Mouse (Mus musculus) lung, embryonic 16.5 days (tissue): Measurements from ENCODE around the gene Zfc3h1. TPM values are rescaled to one million over a fixed set of nuclear protein-coding genes. Genes with fewer than 3 reads are reported as not detected.

Source experiments
- ATAC-seq: fragments of 200-750 bp; cut with Nextera tagmentation; 2 replicates; pipeline ENCODE4 v1.8.0; 2017; ENCODE audit warnings: low read depth, mild to moderate bottlenecking, moderate library complexity
- H3K27ac ChIP-seq: fragments of 300-500 bp; sonication (generic); 2 replicates; pipeline ENCODE4 v1.5.1; 2014; ENCODE audit warnings: mild to moderate bottlenecking, control low read depth, low read length
- H3K27me3 ChIP-seq: fragments of 300-500 bp; sonication (generic); 2 replicates; pipeline ENCODE4 v1.6.1; 2014; ENCODE audit warnings: low read depth, low read length, mixed read lengths; ENCODE audit not compliant: control insufficient read depth, insufficient read depth
- H3K36me3 ChIP-seq: fragments of 300-500 bp; sonication (generic); 2 replicates; pipeline ENCODE4 v1.6.1; 2014; ENCODE audit warnings: low read length; ENCODE audit not compliant: control insufficient read depth, insufficient read depth
- H3K4me1 ChIP-seq: fragments of 300-500 bp; sonication (generic); replicated peaks from 2 replicates; pipeline ENCODE4 v1.6.1; 2014; ENCODE audit warnings: low read length, mixed read lengths; ENCODE audit not compliant: control insufficient read depth, insufficient read depth
- H3K4me2 ChIP-seq: fragments of 300-500 bp; sonication (generic); 2 replicates; pipeline ENCODE4 v1.6.1; 2014; ENCODE audit warnings: low read depth, low read length, control low read depth
- H3K4me3 ChIP-seq: fragments of 300-500 bp; sonication (generic); 2 replicates; pipeline ENCODE4 v1.5.1; 2014; ENCODE audit warnings: mild to moderate bottlenecking, low read length, control low read depth
- H3K9ac ChIP-seq: fragments of 300-500 bp; sonication (generic); 2 replicates; pipeline ENCODE4 v1.6.1; 2014; ENCODE audit warnings: low read length, control low read depth
- H3K9me3 ChIP-seq: fragments of 300-500 bp; sonication (generic); 2 replicates; pipeline ENCODE4 v1.6.1; 2016; ENCODE audit warnings: low read length; ENCODE audit not compliant: control insufficient read depth
- WGBS: fragments of 180-500 bp; shearing (Covaris S2); extraction: QIAGEN DNeasy Blood & Tissue Kit; methylation state at CpG from one replicate; pipeline ENCODE4 v1.1.7; 2014; 5-methylcytosine and 5-hydroxymethylcytosine counted together
- polyA plus RNA-seq: library from polyadenylated mRNA; unstranded; fragments of >200 nt; fragmentation: Nextera tagmentation; extraction: Ambion mirVana; gene quantifications from 2 replicates; pipeline ENCODE4 v1.2.1, GENCODE M21; 2015

The Zfc3h1 gene
- polyA plus RNA-seq, 1 experiment from 2014 or later, result 18.1 TPM

DNA sequence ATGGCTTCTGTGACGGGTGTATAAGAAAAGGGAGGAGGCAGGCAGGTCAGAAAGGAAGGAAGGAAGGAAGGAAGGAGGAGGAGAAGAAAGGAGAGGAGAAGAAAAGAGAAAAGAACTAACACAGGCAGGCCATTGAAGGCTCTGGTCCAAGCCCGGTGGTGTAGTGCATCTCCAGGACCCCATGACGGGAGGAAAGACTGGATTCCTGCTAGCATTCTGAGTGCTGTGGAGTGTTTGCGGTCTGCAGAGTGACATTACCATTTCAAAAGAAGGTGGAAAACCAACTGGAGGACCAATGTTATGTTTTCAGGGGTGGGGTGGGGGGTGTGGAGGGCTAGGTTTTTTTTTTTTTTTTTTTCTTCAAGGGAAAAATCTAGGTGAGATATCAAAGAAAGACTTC lies 37.2 kb downstream of the Zfc3h1 start:
- WGBS, result 68% methylated on average over 4 of the region's 4 CpGs
- no peak overlapping the region for H3K27ac ChIP-seq
- H3K4me2 ChIP-seq, result no peak overlapping the region
- no peak overlapping the region for H3K4me3 ChIP-seq
- peaks cover 23% of the 10 kb centered on the region for H3K36me3 ChIP-seq
- H3K4me1 ChIP-seq, result no peaks in the 10 kb centered on the region
- ATAC-seq, result no peak
- H3K9me3 ChIP-seq, result no peaks in the 10 kb centered on the region
- H3K9ac ChIP-seq, result no peak overlapping the region
- no peaks in the 10 kb centered on the region for H3K27me3 ChIP-seq

DNA sequence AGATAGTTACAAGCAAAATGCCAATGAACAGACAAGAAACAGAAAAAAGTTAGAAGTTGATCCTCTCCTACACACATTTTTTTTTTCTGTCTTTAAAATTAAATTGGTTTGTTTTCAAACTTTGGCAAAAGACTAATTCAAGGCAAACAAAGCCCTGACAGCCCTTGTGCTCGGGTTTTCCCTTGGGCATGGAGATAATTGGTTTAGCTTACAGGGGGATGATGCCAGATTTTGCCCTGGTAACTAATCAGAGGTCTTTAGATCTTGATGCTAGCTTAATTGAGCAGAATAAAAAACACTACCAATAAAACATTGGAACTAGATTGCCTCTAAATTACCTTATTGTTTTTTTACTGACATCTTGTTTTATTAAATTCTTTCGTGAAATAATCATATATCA lies 40.6 kb downstream of the Zfc3h1 start:
- 70% methylated on average over 2 of the region's 2 CpGs for WGBS
- Histone ChIP-seq H3K9ac (no peak overlapping the region), H3K4me1 (no peaks in the 10 kb centered on the region), H3K4me2 (no peak overlapping the region), H3K27ac (no peak overlapping the region), H3K9me3 (no peaks in the 10 kb centered on the region), H3K4me3 (no peak overlapping the region), H3K27me3 (no peaks in the 10 kb centered on the region), H3K36me3 (peaks cover 34% of the 10 kb centered on the region)
- no peak for ATAC-seq

DNA sequence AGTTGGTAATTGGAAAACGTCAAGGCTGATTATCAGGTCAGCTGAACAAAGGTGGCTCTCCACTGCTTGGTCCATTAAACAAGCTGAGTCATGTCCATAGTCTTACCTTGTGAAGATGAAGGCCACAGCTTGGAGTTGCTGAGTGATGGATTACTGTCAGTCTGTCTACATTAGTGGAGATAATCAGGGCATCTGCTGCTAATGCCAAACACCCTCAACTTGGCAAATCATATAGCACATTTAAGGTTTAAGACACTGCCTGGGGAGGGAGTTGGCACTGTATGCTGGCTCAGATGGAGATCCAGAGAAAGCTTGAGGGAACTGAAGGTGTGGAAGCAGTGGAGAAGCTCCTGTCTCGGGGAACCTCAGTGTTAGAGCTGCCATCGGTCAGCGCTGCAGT lies 52.5 kb downstream of the Zfc3h1 start:
- no peak overlapping the region for H3K27ac ChIP-seq
- ATAC-seq, result no peak
- no peak overlapping the region for H3K4me2 ChIP-seq
- WGBS, result 79% methylated on average over 4 of the region's 4 CpGs
- H3K9ac ChIP-seq, result no peak overlapping the region
- H3K4me3 ChIP-seq, result no peak overlapping the region
- H3K9me3 ChIP-seq, result no peaks in the 10 kb centered on the region
- no peaks in the 10 kb centered on the region for H3K4me1 ChIP-seq
- H3K36me3 ChIP-seq, result peaks cover 6% of the 10 kb centered on the region
- H3K27me3 ChIP-seq, result no peaks in the 10 kb centered on the region

GRCm38 (mm10) chr10:115448614-115449013 lies 63.9 kb downstream of the Zfc3h1 start:
- no peak overlapping the region for H3K27ac ChIP-seq
- H3K4me2 ChIP-seq, result no peak overlapping the region
- no peaks in the 10 kb centered on the region for H3K27me3 ChIP-seq
- H3K9me3 ChIP-seq, result no peaks in the 10 kb centered on the region
- H3K4me1 ChIP-seq, result no peaks in the 10 kb centered on the region
- no peaks in the 10 kb centered on the region for H3K36me3 ChIP-seq
- H3K9ac ChIP-seq, result no peak overlapping the region
- no peak for ATAC-seq
- WGBS, result 87% methylated on average over 13 of the region's 13 CpGs
- no peak overlapping the region for H3K4me3 ChIP-seq

DNA sequence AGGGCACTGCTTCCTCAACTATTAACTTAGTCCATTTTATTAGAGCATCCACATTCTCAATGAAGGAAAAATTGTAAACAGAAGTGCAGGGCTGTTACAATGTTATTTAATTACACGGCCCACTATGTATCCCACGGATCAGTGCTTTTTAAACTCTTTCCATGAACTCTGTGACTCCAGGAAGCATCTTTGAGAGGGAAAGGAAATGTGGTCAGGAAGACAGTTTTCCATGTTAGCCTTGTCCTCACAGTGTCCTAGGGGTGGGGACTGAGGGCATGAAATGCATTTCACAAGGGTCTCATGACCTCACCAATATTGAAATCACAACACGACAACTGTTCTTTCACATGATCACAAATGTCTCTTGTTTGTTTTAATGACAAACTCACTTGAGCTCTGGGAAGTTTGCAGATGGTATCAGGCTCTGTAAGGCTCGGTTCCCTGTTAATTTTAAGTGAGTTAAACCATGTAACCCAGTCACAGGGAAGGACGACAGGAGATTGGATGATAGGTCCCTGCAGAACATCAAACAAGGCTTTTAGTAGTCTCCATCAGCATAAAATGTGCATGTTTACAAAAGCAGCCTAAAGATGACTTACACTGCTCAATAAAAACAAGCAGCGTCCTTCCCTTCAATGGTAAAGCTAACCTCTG lies 72.7 kb downstream of the Zfc3h1 start:
- ATAC-seq, result no peak
- Histone ChIP-seq H3K27me3 (no peaks in the 10 kb centered on the region), H3K27ac (no peak overlapping the region), H3K9me3 (no peaks in the 10 kb centered on the region), H3K4me3 (no peak overlapping the region), H3K9ac (no peak overlapping the region), H3K4me2 (no peak overlapping the region), H3K36me3 (no peaks in the 10 kb centered on the region), H3K4me1 (peaks cover 2% of the 10 kb centered on the region; the same call in 1 of the 2 replicates)
- WGBS, result 41% methylated on average over 6 of the region's 6 CpGs

DNA sequence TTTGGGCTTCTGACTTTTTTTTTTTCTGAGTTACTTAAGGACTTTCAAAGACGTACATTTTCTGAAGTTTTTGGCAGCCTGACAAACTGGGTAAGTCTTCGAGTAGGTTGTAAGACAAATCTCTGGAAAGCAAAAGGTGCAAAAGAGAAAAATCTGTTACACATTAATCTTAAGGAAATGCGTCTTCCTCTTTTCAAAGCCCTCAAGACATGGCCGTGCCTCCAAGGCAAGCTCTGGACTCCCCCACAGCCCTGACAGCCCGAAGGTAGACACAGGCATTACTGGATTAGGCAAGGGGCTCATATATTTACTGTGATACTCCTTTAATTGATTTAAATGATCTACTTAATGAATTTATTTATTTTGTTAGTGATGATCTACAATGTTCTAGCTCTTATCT lies 77.9 kb downstream of the Zfc3h1 start:
- H3K27ac ChIP-seq, result no peak overlapping the region
- peaks cover 2% of the 10 kb centered on the region; the same call in 1 of the 2 replicates for H3K4me1 ChIP-seq
- no peaks in the 10 kb centered on the region for H3K27me3 ChIP-seq
- no peaks in the 10 kb centered on the region for H3K9me3 ChIP-seq
- H3K4me3 ChIP-seq, result no peak overlapping the region
- no peak overlapping the region for H3K9ac ChIP-seq
- H3K36me3 ChIP-seq, result no peaks in the 10 kb centered on the region
- peak; percentile 51; the same call in 1 of the 2 replicates for ATAC-seq
- 21% methylated on average over 5 of the region's 5 CpGs for WGBS
- no peak overlapping the region for H3K4me2 ChIP-seq

GRCm38 (mm10) chr10:115465072-115465471 lies 80.3 kb downstream of the Zfc3h1 start:
- no peak overlapping the region for H3K4me3 ChIP-seq
- no peak overlapping the region for H3K27ac ChIP-seq
- peaks cover 2% of the 10 kb centered on the region for H3K4me1 ChIP-seq
- WGBS, result 52% methylated on average over 7 of the region's 7 CpGs
- no peaks in the 10 kb centered on the region for H3K27me3 ChIP-seq
- H3K9ac ChIP-seq, result no peak overlapping the region
- H3K36me3 ChIP-seq, result no peaks in the 10 kb centered on the region
- no peak for ATAC-seq
- H3K4me2 ChIP-seq, result no peak overlapping the region
- no peaks in the 10 kb centered on the region for H3K9me3 ChIP-seq

DNA sequence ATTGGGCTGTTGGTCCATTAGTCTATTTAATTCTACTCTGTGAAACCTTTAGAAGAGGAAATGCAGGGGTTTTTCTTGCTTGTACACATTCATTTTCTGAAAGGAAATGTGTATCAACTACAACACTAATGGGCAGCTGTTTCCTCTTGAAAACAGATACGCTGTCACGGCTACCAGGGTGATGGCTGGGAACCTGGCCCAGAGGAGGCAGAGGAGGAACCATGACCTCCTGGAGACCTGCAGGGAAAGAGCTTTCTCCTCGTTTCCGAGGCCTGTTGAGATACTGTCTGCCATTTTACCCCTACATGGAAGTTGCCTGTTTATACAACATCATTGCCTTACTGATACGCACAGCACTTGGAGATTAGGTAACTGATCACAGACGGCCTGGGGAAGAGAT lies 81.0 kb downstream of the Zfc3h1 start:
- ATAC-seq, result no peak; the same call in 1 of the 2 replicates
- Histone ChIP-seq H3K36me3 (no peaks in the 10 kb centered on the region), H3K27ac (no peak overlapping the region), H3K4me2 (no peak overlapping the region), H3K9me3 (no peaks in the 10 kb centered on the region), H3K4me3 (no peak overlapping the region), H3K27me3 (no peaks in the 10 kb centered on the region), H3K9ac (no peak overlapping the region), H3K4me1 (peaks cover 2% of the 10 kb centered on the region)
- 45% methylated on average over 6 of the region's 6 CpGs for WGBS

- H3K9ac ChIP-seq, result no peak overlapping the region
- no peaks in the 10 kb centered on the region for H3K36me3 ChIP-seq
- no peaks in the 10 kb centered on the region for H3K9me3 ChIP-seq
- no peaks in the 10 kb centered on the region for H3K27me3 ChIP-seq
- WGBS, result 87% methylated on average over 8 of the region's 8 CpGs
- no peak overlapping the region for H3K27ac ChIP-seq
- H3K4me1 ChIP-seq, result no peaks in the 10 kb centered on the region; the same call in 1 of the 2 replicates
- no peak for ATAC-seq
- H3K4me2 ChIP-seq, result no peak overlapping the region
- no peak overlapping the region for H3K4me3 ChIP-seq
Observed at GRCm38 (mm10) chr10:115467985-115468384, 83.2 kb downstream of the Zfc3h1 start.

DNA sequence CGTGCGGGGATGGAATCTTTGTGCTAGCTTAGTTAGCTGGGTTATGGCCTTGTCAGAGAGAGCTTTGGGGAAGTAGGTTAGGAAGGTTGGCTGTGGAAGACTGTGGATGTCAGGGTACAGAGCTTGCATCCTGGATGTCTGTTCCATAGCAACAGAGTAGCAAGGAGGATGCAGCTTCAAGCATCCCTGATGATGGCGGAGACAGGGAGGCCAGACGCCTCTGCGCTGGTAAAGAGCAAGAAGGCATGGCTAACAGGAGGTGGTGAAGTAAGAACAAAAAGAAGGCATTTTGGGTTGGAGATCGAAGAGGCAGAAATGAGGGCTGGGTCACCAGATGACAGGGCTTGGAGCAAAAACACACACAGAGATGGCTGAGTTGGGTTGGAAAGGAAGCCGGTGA lies 83.9 kb downstream of the Zfc3h1 start:
- WGBS, result 64% methylated on average over 7 of the region's 7 CpGs
- no peak for ATAC-seq
- no peak overlapping the region for H3K27ac ChIP-seq
- H3K4me1 ChIP-seq, result no peaks in the 10 kb centered on the region; the same call in 1 of the 2 replicates
- H3K4me2 ChIP-seq, result no peak overlapping the region
- no peak overlapping the region for H3K4me3 ChIP-seq
- no peaks in the 10 kb centered on the region for H3K36me3 ChIP-seq
- H3K9me3 ChIP-seq, result no peaks in the 10 kb centered on the region
- no peak overlapping the region for H3K9ac ChIP-seq
- H3K27me3 ChIP-seq, result no peaks in the 10 kb centered on the region
